In the genomic region with DNA sequence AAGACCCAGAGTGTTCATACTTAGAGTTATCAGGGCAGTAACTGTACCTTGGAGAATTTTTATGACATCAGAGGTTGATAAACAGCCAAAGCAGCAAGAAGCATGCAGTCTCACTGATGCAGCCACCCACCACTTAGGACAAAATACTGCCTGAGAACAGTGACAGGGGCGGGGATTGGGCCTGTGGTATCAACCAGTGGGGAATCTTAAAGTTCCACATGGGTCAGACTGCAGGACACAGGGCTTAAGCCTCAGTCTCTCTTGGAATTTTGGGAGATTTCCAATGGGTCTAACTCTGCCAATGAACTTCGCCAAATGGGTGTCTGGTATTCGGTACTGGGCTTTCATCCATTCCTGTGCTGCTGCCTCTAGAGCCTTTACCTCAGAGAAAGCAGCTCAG, we compare ENCODE assay signal across 21 mouse cellular contexts.
"Had no signal": no experiment of that assay in that cellular context is flagged by ENCODE, and none has a peak within 500 bp of the region (broad histone marks: within the 10 kb centered on the region; RNA-seq: fewer than 3 reads in every experiment).

No protein-coding gene starts in this region.

- H3K27ac ChIP-seq: heart, embryonic 13.5 days; heart, embryonic 15.5 days; hindbrain, embryonic 10.5 days; hindbrain, embryonic 12.5 days; hindbrain, embryonic 14.5 days; intestine, embryonic 15.5 days; layer of hippocampus, adult 2 months; limb, embryonic 13.5 days; limb, embryonic 15.5 days; liver, embryonic 12.5 days; liver, embryonic 14.5 days had no signal

- H3K27me3 ChIP-seq: heart, embryonic 13.5 days; heart, embryonic 15.5 days; hindbrain, embryonic 12.5 days; intestine, embryonic 15.5 days; limb, embryonic 13.5 days; limb, embryonic 15.5 days; liver, embryonic 12.5 days had no signal

- DNase-seq: heart, adult 18-20 months; heart, postnatal 4 days; kidney, adult 18-20 months; kidney, adult 8-10 months; kidney, postnatal 10 days; kidney, postnatal 25 days; kidney, postnatal 4 days; layer of hippocampus, adult 9-11 months; layer of hippocampus, postnatal 36 days; left cerebral cortex, postnatal 4 days had no signal

- H3K4me3 ChIP-seq: heart, embryonic 13.5 days; heart, embryonic 15.5 days; hindbrain, embryonic 10.5 days; hindbrain, embryonic 12.5 days; intestine, embryonic 15.5 days; layer of hippocampus, adult 2 months; limb, embryonic 13.5 days; limb, embryonic 15.5 days; liver, embryonic 12.5 days had no signal

- H3K4me1 ChIP-seq: heart, embryonic 13.5 days; heart, embryonic 15.5 days; hindbrain, embryonic 10.5 days; hindbrain, embryonic 12.5 days; intestine, embryonic 15.5 days; limb, embryonic 13.5 days; limb, embryonic 15.5 days; liver, embryonic 12.5 days had no signal
